Mouse (Mus musculus): Measurements from ENCODE around the gene Kcnj11.

DNA sequence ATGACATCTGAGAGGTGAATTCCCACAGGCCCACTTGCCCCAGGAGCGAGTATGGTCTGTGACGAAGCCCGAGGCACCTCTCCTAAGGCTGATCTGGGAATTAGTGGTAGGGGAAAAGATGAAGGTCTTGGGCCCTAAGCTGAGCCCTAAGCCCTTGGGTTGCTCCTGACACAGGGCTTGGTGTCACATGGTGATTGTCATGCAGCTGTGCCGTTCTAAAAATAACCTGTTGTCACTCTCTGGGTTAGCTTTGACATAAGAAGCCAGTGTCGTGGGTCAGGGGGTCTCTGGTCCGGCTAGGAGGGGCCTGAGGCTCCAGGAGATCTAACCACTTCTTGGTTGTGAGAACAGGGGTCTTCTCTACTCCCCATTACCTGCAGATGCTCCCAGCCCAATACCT is 11.4 kb upstream of the Kcnj11 start:
- TF ChIP-seq GATA1 (IDR thresholded peaks at IDR 0.05; ENCODE audit: borderline replicate concordance, low read length), result no peak
- no peak for TF ChIP-seq FLI1 (IDR thresholded peaks at IDR 0.05; ENCODE audit: low read length)
